Mouse (Mus musculus): ENCODE data around the gene Ina. TPM values are rescaled to one million over a fixed set of nuclear protein-coding genes. Genes with fewer than 3 reads are reported as not detected.

Gene Ina
- polyA plus RNA-seq, 1 experiment from 2014 or later, result 4.7 TPM

- 25% methylated on average over 14 of the region's 14 CpGs for WGBS
- peaks cover 8% of the 10 kb centered on the region; the same call in 1 of the 2 replicates for H3K4me1 ChIP-seq (replicated peaks; ENCODE audit: control insufficient read depth, insufficient read depth, low read length)
- TF ChIP-seq CTCF (IDR thresholded peaks at IDR 0.05; ENCODE audit: low read depth), result no peak
- H3K27ac ChIP-seq (ENCODE audit: low read depth, low read length), result peak overlapping the region; percentile 2; the same call in 1 of the 2 replicates
- H3K27me3 ChIP-seq (replicated peaks; ENCODE audit: control insufficient read depth, insufficient read depth, low read length), result no peaks in the 10 kb centered on the region
- no peak overlapping the region for H3K4me3 ChIP-seq (ENCODE audit: low read depth, low read length)
- no peak overlapping the region for H3K9ac ChIP-seq (ENCODE audit: low read depth, low read length)
- peak overlapping the region; percentile 25; the same call in 1 of the 2 replicates for H3K4me2 ChIP-seq (replicated peaks; ENCODE audit: low read depth)
- peak; percentile 39; the same call in 1 of the 2 replicates for ATAC-seq
- H3K9me3 ChIP-seq (ENCODE audit: control insufficient read depth), result no peaks in the 10 kb centered on the region
- H3K36me3 ChIP-seq (ENCODE audit: control insufficient read depth, insufficient read depth), result no peaks in the 10 kb centered on the region
Observed at GRCm38 (mm10) chr19:46983352-46983965, 31.0 kb upstream of the Ina start.

- TF ChIP-seq CTCF (IDR thresholded peaks at IDR 0.05; ENCODE audit: low read depth), result no peak
- Histone ChIP-seq H3K9ac (ENCODE audit: low read depth, low read length) (no peak overlapping the region), H3K27ac (ENCODE audit: low read depth, low read length) (no peak overlapping the region), H3K9me3 (ENCODE audit: control insufficient read depth) (no peaks in the 10 kb centered on the region), H3K36me3 (ENCODE audit: control insufficient read depth, insufficient read depth) (no peaks in the 10 kb centered on the region), H3K4me1 (replicated peaks; ENCODE audit: control insufficient read depth, insufficient read depth, low read length) (peaks cover 12% of the 10 kb centered on the region; the same call in 1 of the 2 replicates), H3K4me2 (replicated peaks; ENCODE audit: low read depth) (peak overlapping the region; percentile 25; the same call in 1 of the 2 replicates), H3K27me3 (replicated peaks; ENCODE audit: control insufficient read depth, insufficient read depth, low read length) (no peaks in the 10 kb centered on the region), H3K4me3 (ENCODE audit: low read depth, low read length) (no peak overlapping the region)
- WGBS, result 28% methylated on average over 11 of the region's 11 CpGs
- ATAC-seq, result peak; percentile 43; the same call in 1 of the 2 replicates
Observed at GRCm38 (mm10) chr19:46983966-46984380, 30.5 kb upstream of the Ina start.

DNA sequence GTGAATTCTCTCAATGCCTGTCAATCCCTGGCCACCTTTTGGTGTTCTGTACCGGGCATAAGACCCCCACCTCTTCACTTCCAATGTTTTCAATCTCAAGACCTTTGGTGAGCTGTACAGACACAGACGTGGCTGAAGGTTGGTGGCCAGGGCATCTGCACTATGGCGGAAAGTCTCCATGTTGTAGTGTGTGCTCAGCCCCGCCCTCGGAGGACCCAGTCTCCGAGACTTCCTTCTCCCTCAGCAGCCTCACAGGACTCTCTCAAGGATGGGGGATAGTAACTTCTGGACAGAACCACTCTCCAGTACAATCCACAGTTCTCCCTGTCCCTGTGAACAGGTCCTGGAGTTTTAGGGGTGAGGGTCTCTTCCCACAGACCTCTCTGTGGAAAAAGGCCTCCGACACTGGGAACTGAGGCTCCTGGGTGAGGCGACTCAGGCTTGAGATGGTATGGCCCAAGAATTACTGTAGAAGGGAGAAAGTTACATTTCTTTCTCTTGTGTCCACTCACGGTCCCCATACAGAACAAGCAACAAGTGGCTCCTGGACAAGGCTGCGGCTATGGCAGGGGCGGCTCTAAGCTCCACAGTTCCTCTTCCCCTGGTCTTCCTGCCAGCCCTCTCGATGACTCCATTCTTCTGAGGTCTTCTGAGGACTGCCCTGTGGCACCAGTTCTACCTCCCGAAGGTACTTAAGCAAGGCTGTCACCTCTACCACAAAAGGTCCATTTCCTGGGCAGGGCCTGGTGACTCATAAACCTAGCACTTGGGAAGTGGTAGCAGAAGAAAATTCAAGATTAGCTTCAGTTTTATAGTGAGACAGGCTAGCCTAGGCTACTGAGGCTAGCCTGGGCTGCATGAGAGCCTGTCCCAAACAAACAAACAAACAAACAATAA lies 29.5 kb upstream of the Ina start:
- Histone ChIP-seq H3K27me3 (replicated peaks; ENCODE audit: control insufficient read depth, insufficient read depth, low read length) (no peaks in the 10 kb centered on the region), H3K27ac (ENCODE audit: low read depth, low read length) (no peak overlapping the region), H3K9ac (ENCODE audit: low read depth, low read length) (no peak overlapping the region), H3K9me3 (ENCODE audit: control insufficient read depth) (no peaks in the 10 kb centered on the region), H3K36me3 (ENCODE audit: control insufficient read depth, insufficient read depth) (no peaks in the 10 kb centered on the region), H3K4me1 (replicated peaks; ENCODE audit: control insufficient read depth, insufficient read depth, low read length) (peaks cover 12% of the 10 kb centered on the region; the same call in 1 of the 2 replicates), H3K4me3 (ENCODE audit: low read depth, low read length) (no peak overlapping the region), H3K4me2 (replicated peaks; ENCODE audit: low read depth) (no peak overlapping the region)
- WGBS, result 74% methylated on average over 13 of the region's 13 CpGs
- TF ChIP-seq CTCF (IDR thresholded peaks at IDR 0.05; ENCODE audit: low read depth), result no peak
- no peak for ATAC-seq

DNA sequence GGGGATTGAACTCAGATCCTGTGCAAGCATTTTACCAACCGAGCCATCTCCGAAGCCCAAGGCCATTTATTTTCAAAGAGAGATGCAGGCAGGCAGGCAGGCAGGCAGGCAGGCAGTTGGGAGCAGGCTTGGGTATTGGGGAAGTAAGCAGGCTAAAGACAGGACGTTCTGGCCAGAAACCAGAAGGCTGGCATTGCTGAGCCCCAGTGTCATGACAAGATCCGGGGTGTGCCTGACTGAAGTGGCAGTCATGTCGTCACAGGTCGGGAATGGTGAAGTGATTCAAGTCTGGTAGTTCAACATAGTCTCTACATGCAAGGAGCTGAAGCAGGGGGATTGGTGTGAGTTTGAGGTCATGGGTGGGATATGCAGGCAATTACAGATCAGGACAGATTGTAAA lies 26.9 kb upstream of the Ina start:
- H3K4me2 ChIP-seq (replicated peaks; ENCODE audit: low read depth), result no peak overlapping the region
- TF ChIP-seq CTCF (IDR thresholded peaks at IDR 0.05; ENCODE audit: low read depth), result no peak
- H3K27me3 ChIP-seq (replicated peaks; ENCODE audit: control insufficient read depth, insufficient read depth, low read length), result no peaks in the 10 kb centered on the region
- 69% methylated on average over 6 of the region's 6 CpGs for WGBS
- no peaks in the 10 kb centered on the region for H3K36me3 ChIP-seq (ENCODE audit: control insufficient read depth, insufficient read depth)
- no peaks in the 10 kb centered on the region for H3K9me3 ChIP-seq (ENCODE audit: control insufficient read depth)
- no peak overlapping the region for H3K4me3 ChIP-seq (ENCODE audit: low read depth, low read length)
- H3K9ac ChIP-seq (ENCODE audit: low read depth, low read length), result no peak overlapping the region
- peaks cover 8% of the 10 kb centered on the region; the same call in 1 of the 2 replicates for H3K4me1 ChIP-seq (replicated peaks; ENCODE audit: control insufficient read depth, insufficient read depth, low read length)
- H3K27ac ChIP-seq (ENCODE audit: low read depth, low read length), result no peak overlapping the region
- no peak for ATAC-seq

DNA sequence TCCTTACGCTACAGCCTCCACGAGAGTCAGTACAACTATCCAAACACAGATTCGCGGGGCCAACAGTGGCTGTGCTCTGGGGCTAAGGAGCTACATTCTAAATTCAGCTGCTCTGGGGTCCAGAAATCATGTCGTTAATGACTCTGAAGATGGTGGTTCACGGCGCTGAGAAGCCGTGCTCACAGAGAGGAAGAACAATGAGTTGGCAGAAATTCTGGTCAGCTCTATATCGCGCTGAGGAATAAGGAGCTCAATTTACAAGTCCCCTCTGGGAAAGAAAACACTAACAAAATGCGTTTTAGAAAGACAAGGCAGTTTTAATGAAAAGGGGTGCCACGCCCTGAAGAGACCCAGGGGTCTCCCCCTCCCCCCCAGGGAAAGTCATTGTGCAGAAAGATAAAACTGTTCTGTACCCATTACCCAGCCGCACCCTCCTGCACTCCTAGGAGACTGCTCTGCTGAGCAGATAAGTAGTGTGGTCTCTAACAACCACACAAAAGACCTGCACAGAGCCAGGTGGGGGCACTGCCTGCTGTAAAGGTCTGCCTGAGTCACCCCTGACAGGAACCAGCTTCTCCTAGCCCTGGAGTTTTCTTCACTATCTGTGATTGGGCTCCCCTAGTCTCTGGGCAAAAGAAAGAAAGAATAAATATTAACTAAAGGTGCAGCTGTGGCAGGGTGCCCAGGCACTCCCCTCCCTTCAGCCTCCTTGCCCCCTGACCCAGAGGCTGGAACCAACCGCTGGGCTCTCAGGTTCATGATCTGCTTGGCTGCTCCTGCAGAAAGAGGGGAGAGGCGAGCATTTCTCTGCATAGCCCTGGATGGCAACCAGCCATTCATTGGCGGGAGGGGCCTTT lies 26.0 kb upstream of the Ina start:
- Histone ChIP-seq H3K9ac (ENCODE audit: low read depth, low read length) (no peak overlapping the region), H3K36me3 (ENCODE audit: control insufficient read depth, insufficient read depth) (no peaks in the 10 kb centered on the region), H3K4me2 (replicated peaks; ENCODE audit: low read depth) (peak overlapping the region; percentile 35; the same call in 1 of the 2 replicates), H3K27ac (ENCODE audit: low read depth, low read length) (no peak overlapping the region; the same call in 1 of the 2 replicates), H3K4me1 (replicated peaks; ENCODE audit: control insufficient read depth, insufficient read depth, low read length) (peaks cover 7% of the 10 kb centered on the region; the same call in 1 of the 2 replicates), H3K9me3 (ENCODE audit: control insufficient read depth) (no peaks in the 10 kb centered on the region), H3K4me3 (ENCODE audit: low read depth, low read length) (no peak overlapping the region), H3K27me3 (replicated peaks; ENCODE audit: control insufficient read depth, insufficient read depth, low read length) (no peaks in the 10 kb centered on the region)
- ATAC-seq, result peak; percentile 63
- WGBS, result 39% methylated on average over 16 of the region's 16 CpGs
- no peak for TF ChIP-seq CTCF (IDR thresholded peaks at IDR 0.05; ENCODE audit: low read depth)

All from intestine, postnatal 0 days (tissue).